Mouse (Mus musculus) lung, adult 18-20 months (tissue): ENCODE results near the gene Vmn2r85.
"Not testable (repeated sequence)": the region's sequence is repeated elsewhere in the genome, so short reads cannot be mapped to it uniquely, and the experiment has no call there.

Experiments used
- DNase-seq, 2 experiments: peaks; one replicate each; pipeline ENCODE4 v3.0.0; 2022; ENCODE audit warnings: mixed read lengths in 2 of 2

The Vmn2r85 gene

DNA sequence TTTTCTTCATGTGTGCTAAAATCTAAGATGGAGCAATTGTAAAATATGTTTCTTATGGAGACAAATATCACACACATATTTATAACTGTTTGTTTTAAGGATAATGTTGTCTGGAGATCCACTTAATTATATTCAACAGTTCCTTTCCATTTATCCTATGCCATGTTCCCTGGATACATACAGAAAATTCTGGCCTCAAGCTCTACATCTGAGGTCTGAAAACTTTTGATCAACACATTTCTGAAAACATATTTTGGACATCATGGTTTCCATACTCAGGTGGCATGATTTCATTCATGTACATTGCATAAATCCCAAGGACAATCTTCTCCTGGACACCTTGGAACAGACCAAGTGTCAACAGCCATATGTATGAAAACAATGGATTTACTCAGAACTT is at the start of gene Vmn2r85:
TSS of gene Vmn2r85 (minus strand) at position 101 of the 400 bp plus-strand sequence.
- DNase-seq, result not testable (repeated sequence)

DNA sequence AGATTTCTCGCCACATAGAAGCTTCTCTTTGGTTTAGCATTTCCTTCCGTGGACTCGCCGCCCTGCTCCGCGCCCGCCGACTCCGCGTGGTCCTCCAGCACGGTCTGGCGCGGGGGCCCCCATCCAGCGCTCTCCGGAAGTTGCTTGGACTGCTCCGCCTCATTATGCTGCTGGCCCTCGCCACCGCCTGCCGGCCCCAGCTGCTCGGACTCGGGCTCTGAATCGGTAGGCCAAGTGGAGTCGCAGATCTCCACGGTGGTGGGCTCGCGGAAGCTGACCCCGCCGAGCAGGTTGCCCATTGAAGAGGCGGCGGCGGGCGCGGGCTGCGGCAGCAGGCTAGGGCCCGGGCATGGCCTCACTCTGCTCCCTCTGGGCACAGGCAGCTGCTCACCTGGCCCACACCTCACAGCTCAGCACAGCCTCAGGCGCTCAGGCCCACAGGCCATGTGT is 40.8 kb upstream of the Vmn2r85 start:
- DNase-seq, result no peak

- DNase-seq, result not testable (repeated sequence)
These were observed 26.4 kb upstream of the Vmn2r85 start, which contains the start of gene Vmn2r86 for GRCm38 (mm10) chr10:130455950-130456349. TSS of gene Vmn2r86 (minus strand) at chr10:130456050.

DNA sequence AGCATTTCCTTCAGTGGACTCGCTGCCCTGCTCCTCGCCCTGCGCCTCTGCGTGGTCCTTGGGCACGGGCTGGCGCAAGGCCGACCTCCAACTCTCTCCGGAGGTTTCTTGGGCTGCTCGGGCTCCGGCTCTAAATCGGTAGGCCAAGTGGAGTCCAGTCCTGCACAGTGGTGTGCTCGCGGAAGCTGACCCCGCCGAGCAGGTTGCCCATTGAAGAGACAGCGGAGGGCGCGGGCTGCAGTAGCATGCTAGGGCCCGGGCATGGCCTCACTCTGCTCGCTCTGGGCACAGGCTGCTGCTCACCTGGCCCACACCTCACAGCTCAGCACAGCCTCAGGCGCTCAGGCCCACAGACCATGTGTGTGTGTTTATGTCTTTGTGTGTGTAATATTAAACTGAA is 15.3 kb upstream of the Vmn2r85 start:
- peak in 1 of 2 experiments; percentile 0 for DNase-seq

- DNase-seq, result not testable (repeated sequence)
These were observed 4.8 kb upstream of the Vmn2r85 start for GRCm38 (mm10) chr10:130434185-130434898.

- DNase-seq, result not testable (repeated sequence)
These were observed 7.1 kb downstream of the Vmn2r85 start for GRCm38 (mm10) chr10:130422368-130422767.

DNA sequence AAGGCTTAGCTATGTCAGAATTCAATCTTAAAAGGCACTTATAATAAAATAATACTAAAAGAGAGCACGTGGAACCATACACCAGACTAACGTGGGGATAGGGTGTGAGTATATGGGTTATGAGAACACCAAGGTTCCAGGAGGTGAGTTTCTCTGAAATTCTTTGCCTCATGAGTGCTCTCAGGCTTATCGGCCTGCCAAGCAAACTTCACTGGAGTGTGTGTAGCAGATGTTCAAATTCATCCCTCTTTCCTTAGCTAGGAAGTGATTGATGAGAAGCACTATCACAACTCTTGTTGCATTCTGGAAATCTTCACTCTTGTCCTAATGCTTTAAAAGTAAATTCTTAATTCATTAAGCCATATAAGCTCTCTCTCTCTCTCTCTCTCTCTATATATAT is 9.1 kb downstream of the Vmn2r85 start:
- DNase-seq, result no peak

- not testable (repeated sequence) for DNase-seq
These were observed 9.5 kb downstream of the Vmn2r85 start for GRCm38 (mm10) chr10:130419954-130420353.

DNA sequence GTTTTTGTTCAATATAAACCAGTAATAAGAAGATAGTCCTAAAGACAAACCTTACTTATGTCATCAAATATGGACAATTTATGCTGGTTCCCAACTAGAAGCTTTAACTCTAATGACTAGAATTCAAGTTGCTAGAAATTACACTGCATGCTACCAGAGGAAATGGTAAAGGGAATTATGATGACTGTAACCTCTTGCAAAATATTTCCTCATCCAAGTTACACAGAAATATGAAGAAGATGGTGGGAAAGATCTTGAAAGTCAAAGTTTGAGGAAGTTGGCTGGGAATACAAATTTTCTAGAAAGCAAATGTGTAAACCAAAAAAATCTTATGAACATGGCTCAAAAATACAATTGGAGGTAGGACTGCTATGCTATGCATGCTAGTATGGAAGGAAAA is 13.2 kb downstream of the Vmn2r85 start:
- DNase-seq, result not testable (repeated sequence)

DNA sequence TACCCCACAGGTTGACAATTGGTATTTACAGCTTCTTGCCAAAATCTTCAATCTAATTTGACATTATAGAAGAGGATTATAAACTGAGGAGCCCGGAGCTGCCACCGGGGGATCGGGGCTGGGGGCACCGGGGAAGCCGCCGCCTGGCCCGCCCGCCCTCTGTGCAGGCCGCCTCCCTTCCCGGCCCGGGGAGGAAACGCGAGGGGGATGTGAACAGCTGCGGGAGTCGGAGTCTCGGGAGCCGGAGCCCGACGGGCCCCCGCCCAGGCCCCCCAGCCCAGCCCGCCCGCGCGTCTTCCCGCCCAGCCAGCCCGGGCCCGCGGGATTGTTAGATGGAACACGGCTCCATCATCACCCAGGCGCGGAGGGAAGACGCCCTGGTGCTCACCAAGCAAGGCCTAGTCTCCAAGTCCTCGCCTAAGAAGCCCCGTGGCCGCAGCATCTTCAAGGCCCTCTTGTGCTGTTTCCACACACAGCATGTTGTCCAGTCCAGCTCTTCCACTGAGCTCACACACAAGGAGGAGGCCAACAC is 17.3 kb downstream of the Vmn2r85 start:
- not testable (repeated sequence) for DNase-seq

- DNase-seq, result no peak
These were observed 35.3 kb downstream of the Vmn2r85 start, which contains the start of gene Vmn2r84 for GRCm38 (mm10) chr10:130394232-130394631. TSS of gene Vmn2r84 (minus strand) at chr10:130394332.

DNA sequence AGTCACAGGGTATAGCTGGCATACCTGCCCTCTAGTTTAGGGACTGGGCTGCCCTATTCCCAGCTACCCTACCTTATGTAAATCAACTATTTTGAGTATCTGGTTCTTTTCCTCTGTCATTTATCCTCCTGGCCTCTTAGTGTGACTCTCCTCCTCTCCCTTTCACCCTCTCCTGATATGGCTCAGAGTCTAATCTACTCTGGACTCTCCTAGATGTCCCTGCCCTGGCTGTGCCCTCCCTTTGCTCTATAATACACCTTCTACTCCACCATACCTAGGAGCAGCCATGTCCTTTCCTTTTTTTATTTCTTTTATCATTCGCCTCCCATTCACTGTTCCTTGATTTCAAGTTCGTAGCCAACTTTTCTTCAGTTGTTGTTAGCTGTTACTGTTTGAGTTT is 54.4 kb downstream of the Vmn2r85 start:
- no peak for DNase-seq

DNA sequence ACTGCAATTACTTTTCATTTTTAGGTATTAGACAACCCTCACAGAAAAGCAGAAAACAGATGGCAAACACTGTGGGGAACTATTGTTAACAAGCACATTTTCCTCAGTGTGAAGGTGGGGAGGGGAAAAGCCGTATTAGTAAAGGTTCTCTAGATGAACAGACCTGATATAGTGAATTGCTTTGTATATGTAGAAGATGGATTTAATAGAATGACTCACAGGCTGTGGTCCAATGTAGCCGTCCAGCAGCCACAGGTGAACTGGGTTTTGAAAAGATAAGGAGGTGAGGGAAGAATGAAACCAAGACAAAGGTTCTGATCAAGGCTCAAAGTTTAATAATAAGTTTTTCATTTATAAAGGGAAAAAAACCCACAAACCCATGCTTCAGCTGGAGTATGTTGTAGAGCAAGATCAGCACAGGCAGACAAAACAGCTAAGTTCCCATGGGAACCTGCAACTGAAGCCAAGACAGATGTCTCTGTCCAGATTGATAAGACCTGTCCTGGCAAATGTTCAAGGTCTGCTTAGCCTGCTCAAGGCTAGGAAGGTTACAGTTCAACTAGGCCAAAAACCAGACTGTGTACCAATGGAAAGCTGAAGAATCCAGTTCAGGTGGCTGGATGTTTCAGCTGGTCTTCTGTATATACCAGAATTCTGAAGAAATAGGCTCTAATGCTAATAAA is 56.9 kb downstream of the Vmn2r85 start:
- no peak for DNase-seq

DNA sequence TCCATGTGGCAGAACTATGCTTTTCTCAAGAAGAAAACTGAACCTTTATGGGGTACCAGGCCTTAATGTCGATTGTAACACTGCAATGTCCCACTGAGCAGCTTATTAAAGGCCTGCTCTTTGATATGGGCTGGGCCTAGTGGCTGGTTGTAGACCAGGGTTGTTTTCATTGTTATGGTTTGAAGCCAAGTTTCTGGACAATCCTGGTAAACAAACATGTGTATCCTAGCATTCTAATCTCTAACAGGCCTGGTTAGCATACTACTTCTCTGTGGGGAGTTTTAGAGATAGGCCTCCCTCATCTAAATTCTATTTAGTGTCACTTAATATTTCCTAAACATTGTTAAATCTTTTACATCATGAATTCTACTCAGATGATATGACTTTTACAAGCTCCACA is 57.9 kb downstream of the Vmn2r85 start:
- DNase-seq, result no peak

GRCm38 (mm10) chr10:130370005-130370682 is 59.4 kb downstream of the Vmn2r85 start:
- DNase-seq, result no peak

DNA sequence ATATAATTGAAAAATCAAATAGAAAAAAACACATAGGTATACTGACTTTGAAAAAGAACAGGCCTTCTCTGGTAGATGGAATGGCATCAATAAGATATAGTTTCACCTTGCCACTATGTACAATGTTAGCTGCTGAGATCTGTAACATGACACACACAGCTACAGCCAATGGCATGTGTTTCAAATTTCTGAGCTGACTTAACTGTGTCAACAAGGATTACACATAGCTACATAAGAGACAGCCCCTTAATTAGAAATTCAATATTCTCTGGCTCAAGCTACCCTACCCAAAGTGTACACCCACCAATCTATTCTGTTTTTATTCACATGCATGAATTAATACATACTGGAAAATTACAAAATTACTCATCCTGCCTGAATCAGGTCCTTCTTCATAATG is 61.1 kb downstream of the Vmn2r85 start:
- DNase-seq, result no peak

GRCm38 (mm10) chr10:130364766-130365165 is 64.7 kb downstream of the Vmn2r85 start:
- no peak for DNase-seq
